Mouse (Mus musculus): ENCODE measurements around the gene Tcte1.

Gene Tcte1

DNA sequence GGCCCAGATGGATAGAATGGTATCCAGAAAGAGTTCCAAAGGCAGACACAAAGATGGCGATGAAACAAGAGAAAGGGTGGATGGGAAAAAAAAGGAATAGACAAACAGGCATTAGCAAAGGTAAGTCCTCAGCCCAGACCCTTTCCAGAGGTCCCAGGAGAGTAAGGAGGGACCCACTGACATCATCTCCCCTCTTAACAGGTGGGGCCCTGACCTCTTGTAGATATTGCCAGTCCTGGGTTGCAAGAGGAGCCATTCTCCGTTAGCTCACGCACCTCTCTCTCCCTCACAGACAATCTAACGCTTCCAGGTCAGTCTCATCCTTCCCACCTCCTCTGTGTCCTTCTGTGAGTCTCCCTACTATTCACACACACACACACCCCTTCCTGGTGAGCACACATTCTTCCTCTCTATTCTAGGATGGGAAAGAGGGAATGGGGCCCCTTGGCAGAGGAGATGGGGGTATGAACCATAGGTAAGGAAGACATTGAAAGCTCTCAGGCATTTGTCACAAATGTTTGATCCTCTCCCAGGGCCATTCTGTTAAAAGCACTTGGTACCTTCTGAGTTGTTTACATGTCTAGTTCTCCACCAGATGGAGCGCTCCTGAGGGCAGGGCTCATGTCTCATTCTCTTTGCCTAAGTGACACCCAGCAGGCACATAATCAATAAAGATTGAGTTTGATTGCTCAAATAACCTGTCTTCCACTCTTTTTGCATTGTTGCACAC is 24.4 kb downstream of the Tcte1 start:
- no peak for DNase-seq (ENCODE audit: low read depth, low spot score)

DNA sequence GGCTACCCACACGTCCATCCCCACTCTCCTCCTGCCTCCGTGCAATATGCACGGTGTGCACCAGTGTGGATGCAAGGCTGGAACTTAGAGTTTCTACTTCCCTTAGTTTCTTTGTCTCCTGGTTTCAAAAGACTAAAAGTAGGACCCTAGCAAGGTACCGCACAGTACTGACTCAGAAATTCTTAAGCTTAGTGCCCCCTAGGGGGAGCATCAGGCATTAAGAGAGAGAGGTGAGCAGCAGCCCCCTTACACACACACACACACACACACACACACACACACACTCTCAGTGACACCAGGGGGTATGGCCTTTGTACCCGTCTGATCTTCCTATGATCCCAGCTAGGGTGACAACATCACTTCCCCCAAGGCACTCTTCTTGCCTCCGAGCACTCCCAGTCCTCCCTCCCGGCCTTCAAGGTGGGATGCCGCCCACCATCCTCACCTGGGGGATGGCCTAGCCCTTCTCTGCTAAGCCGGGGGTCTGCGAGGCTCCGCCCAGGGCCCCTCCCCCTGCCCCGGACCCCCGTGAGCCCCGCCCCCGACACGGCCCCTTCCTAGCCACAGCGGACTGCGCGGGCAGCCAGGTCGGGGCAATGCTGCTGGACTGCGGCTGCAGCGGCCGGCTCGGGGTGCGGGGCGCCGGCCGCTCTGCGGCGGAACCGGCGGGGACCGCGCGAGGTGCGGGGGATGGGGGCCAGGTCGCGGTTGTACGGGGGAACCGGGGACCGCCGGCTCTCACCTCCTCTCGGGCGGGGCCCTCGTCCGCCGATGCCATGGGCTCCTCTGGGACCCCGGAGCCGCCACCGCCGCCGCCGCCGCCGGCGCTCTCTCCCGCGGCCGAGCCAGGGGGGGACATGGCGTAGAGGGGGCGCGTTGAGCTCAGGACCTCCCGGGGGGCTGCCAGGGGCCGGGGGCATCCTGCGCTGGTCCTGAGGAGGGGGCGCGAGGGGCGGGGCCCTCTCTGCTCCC is 25.6 kb downstream of the Tcte1 start:
- peak; percentile 44 for DNase-seq (ENCODE audit: low read depth, low spot score)

DNA sequence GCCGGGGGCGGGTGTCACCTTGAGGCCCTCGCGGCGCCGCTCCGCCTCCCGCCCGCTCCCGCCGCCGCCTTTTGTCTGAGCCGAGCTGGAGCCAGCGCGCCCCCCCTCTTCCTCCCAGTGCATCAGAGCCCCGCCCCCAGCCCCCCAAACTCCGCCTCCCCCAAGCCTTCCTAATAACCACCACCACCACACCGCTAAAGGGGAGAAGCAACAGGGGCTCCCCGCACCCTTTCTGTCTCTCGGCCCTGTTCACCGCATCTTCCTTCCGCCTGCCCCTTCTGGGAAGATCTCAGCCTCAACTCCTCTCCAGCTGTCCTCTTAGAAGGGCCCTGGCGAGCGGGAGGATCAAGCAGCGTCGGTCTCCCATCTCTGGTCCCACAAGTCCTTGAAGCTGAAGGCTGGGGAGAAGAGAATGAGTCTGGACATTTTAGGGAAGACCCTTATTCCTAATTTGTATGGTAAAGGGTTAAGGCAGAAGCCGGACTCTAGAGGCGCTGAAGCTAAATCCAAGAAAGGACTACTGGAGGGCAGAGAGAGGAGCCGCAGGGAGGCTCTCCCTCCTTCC is 26.5 kb downstream of the Tcte1 start, which contains the start of gene Tmem151b:
TSS of gene Tmem151b (minus strand) at position 61 of the 565 bp plus-strand sequence.
- peak; percentile 45 for DNase-seq (ENCODE audit: low read depth, low spot score)

DNA sequence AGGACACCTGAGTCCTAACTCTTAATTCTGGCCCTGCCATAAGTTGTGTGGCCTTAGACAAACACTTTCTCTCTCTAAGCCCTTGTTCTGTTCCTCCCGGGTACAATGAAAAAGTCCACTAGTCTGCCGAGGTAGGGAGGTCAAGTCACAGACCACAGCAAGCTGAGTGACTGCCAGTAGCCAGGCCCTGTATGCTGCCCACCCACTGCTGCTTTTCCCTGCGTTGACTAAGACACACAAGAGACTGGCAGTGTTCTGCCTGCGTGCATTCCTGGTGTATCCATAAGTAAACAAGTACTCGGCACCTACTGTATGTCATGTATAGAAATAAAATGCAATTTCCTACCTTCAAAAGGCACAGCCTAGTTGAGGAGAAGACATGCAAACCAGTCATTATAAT is 27.0 kb downstream of the Tcte1 start:
- no peak for DNase-seq (ENCODE audit: low read depth, low spot score)

DNA sequence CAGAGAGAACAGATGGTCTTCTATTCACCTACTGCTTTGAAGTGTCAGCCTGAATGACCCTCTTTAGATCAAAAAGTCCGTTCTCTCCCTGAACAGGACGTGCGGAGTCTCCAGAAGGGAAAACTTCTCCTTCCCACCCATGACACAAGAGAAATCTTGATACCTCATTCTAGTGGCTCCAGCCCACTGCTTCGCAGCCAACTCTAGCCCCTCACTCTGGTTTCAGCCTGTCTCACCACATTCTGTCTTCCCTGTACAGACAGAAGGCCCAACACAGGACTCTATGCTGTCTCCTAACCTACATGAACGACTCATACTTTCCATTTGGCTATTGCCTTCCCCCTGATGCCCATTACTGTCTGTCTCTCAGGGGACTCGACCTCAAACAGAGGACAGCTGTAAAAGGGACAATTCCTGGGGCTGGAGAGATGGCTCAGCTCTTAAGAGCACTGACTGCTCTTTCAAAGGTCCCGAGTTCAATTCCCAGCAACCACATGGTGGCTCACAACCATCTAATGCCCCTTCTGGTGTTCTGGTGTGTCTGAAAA is 28.1 kb downstream of the Tcte1 start:
- DNase-seq (ENCODE audit: low read depth, low spot score): no peak

DNA sequence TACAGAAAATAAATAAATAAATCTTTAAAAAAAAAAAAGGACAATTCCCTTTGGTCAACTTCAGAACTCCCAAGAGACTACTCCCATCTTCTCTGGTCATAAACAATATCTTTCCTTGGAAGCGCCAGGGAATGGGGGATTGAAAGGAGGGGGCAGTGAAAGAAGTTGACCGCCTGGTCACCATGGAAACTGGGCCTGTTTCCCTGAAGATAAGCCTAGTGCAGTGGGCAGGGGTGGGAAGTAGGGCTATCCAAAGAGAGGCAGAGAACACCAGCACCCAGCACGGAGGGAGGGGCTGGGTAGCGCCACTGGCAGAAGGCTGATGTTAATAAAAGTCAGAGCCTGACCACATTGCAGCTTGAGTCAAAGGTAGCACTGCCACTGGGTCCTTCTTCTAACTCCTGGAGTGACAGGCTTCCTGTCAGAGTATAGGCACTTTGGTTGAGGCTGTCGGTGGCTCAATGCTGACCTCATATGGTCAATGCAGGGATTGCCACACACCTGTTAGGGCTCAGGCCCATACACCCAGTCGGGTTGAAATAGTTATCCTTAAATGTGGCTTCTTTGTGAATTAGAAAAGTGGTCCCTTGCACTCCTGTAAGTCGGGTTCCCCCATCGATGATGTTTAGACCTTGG is 28.7 kb downstream of the Tcte1 start:
- peak; percentile 86 for DNase-seq (ENCODE audit: low read depth, low spot score)

DNA sequence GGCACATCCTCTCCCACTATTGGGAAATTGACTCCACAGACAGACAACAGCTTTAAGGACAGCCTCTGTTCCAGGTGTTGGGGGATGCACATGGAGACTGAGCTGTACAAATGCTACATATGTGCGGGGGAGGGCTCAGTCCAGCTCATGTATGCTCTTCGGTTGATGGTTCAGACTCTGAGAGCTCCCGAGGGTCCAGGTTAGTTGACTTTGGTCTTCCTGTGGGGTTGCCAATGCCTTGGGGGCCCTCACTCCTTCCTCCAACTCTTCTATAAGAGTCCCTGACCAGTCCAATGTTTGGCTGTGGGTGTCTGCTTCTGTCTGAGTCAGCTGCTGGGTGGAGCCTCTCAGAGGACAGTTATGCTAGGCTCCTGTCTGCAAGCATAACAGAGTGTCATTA is 29.8 kb downstream of the Tcte1 start:
- no peak for DNase-seq (ENCODE audit: low read depth, low spot score)

DNA sequence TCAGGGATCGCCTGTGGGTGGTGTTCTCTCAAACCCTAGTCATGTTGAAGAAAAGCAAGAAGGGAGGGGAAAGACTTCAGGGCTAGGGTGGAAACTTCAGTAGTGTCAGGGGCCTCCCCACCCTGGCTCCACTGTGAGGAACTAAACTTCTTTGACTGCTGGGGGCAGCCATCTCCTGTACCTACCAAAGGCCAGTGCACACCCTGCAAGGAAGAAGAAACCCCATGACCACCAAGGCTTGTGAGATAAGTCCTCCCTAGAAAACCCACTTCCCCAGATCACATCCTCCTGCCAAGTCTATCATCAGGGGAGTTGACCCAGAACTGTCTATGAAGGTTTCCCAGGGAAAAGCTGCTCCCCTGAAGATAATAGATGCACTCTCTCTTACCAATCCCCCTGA is 31.2 kb downstream of the Tcte1 start:
- DNase-seq (ENCODE audit: low read depth, low spot score): peak; percentile 42

DNA sequence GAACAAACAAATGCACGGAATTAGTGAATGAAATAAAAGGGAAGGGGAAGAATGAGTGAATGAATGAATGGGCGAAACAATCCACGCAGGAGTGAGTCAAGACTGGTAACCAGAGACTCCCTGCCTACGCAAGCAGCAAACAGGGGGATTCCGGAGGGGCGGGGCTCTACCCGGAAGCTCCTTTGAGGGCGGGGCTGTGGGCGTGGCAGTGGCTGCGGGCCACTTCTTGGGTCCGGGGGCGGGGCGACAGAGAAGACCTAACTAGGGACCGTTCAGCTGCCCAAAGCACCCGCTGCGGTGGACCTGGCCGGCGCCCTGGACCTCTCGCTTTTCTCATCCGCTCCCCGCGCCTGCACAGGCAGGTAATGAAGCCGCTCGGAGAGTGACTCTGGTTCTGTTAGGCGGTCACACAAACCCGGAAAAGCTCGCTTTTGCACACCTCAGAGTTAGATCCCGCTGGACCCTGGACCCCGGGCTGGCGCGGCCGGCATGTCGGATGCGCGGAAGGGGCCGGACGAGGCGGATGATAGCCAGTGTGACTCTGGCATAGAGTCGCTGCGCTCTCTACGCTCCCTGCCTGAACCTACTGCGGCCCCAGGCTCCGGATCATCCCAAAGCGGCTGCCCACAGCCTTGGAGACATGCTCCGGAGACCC is 32.3 kb downstream of the Tcte1 start, which contains the start of gene Nfkbie:
TSS of gene Nfkbie (plus strand) at position 252 of the 655 bp plus-strand sequence.
- DNase-seq (ENCODE audit: low read depth, low spot score): peak; percentile 96

DNA sequence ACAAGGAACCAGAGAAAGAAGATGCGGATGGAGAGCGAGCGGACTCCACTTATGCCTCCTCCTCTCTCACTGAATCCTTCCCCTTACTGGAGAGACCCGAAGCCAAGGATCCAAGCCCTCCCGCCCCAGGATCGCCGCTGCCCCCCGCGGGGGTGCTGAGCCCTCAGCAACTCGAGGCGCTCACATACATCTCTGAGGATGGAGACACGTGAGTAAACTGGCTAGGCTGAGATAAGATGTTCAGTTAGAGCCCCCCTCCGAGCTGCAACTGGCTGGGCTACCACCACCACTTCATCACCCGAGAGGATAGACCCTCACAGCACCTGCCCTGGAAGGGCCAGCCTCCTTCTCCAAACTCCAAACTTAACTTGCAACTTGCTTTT is 32.9 kb downstream of the Tcte1 start:
- no peak for DNase-seq (ENCODE audit: low read depth, low spot score)

DNA sequence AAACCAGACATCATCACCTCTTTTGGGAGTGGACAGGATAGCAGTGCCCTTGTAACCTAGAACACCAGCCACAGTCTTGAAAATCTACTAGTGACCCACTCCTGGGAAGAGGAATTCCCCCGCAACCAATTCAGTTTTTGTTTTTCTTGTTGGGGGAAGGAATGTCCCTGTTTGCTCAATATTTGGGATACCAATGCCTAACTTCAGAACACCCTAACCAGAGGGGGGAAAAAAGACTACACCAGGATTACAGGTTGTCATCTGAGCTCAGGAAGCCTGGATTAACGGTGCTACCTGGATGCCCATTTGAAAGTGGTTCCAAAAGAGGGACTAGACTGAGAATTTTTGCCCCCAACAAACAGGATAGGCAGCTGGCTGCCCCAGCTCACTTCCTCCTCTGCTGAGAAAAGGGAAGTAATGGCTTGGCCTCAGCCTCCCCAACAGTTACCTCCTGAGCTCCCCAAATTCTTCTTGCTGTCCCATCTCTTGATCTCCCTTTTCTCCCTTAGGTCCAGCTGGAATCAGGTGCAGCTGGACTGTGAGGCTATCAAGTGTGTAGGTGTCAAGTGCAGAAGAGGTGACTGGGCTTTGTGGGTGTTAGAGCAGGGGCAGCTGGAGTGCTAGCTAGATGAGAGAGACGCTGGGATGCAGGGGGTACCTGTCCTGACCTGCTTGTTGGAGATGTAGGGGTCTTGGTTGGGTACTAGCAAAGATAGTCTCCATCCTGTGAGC is 33.4 kb downstream of the Tcte1 start:
- DNase-seq (ENCODE audit: low read depth, low spot score): no peak

DNA sequence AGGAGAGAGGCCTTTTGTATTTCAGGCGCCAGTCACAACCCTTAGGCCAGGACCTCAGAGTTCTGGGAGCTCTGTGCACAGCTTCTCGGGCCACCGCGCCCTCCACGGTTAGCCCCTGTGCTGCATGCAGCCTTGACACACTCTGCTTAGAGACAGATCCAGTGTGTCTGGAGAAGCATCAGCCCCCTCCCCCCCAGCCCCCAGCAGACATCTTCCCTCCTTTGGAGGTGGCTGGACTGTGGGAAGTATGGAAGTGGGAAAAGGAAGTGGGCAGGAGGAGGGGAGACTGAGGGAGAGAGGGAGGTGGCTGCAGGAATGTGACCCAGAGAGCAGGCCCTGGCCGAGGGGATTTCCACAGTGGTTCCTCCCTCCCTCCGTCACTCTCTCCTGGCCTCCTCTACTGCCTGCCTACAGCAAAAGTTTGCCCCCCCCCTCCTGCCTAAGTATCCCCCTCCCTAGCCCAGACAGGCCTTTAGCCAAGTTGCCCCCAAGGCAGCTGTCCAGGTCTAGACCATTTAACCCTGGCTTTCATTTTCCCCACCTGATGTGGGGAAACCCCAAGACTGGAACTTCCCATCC is 34.1 kb downstream of the Tcte1 start:
- DNase-seq (ENCODE audit: low read depth, low spot score): peak; percentile 68

DNA sequence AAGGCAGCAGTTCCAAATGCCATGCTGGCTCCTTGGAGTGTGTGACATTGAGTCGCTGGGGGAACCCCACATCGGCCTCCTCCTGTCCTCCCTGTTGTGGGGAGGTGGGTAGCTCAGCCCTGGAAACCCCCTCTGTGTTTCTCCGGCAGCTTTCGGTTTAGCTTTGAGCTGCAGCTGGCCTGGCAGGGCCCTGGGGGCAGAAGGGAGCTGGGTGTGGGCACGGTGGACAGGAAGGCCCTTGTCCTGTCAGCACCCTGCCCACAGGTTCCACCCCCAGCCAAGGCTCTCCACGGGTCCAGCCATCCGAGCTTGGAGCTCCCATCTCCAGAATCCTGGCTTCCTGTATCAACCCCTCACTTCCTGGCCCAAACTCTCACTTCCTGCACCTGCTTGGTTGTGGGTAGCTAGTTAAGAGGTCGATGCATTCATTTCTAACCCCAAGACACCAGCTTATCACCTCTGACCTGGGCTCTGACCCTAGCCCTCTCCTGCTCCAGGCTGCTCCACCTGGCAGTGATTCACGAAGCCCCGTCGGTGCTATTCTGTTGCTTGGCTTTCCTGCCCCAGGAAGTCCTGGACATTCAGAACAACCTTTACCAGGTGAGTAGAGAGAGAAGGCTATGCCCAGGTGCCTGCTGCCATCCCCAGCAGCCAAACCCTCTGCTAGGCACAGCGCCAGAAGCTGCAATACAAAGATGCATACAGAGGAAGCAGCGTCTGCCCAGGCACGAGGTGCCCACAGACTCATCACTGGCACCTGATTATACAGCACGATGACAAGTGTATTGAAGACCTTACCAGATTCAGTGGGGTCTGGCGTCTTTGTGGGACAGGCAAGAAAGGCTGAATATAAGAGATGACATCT is 35.0 kb downstream of the Tcte1 start:
- peak; percentile 83 for DNase-seq (ENCODE audit: low read depth, low spot score)

DNA sequence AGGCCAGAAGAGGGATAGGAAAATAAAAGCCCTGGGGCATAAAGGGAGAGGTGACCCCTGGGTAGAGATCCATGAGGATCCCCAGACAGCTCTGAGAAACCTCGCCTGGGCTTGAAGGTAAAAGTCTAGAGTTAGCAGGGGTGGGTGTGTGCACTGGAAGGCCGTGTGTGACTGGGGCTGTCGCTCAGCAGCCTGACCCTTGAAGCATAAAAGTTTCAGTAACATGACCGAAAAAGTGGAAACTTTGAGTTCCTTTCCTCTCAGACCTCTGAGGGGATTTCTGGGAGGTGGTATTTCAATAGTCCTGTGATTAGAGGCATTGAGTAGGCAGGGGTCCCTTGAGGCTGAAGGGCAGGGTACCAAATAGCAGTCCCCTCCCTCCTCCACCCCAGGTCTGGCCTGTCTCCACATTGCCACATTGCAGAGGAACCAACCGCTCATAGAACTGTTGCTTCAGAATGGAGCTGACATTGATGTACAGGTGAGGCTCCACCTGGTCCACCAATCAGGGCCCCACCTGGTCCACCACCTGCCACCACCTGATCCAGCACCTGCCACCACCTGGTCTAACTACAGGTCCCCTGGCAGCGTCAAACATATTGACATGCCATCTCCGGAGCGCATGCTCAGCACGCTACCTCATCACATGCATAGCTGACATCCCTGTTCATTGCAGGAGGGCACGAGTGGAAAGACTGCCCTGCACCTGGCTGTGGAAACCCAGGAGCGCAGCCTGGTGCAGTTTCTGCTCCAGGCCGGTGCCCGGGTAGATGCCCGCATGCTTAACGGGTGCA is 36.7 kb downstream of the Tcte1 start:
- peak; percentile 16 for DNase-seq (ENCODE audit: low read depth, low spot score)

DNA sequence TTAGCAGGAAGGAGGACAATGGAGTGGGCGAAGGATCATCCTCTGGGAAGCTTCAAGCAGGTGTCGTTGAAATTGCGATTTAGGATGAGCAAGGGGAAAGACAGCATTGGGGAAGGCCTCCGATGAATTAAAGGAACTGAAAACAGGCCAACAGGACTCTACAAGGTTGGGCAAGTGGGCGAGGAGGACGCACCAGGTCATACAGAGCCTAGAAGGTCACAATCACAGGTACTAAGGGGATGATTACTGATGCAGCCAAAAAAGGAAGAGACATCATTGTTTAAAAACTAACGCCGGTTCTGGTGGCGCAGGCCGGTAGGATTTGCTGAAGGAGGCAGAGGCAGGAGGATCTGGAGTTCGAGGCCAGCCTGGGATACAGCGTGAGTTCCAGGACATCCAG is 40.0 kb downstream of the Tcte1 start:
- DNase-seq (ENCODE audit: low read depth, low spot score): no peak

DNA sequence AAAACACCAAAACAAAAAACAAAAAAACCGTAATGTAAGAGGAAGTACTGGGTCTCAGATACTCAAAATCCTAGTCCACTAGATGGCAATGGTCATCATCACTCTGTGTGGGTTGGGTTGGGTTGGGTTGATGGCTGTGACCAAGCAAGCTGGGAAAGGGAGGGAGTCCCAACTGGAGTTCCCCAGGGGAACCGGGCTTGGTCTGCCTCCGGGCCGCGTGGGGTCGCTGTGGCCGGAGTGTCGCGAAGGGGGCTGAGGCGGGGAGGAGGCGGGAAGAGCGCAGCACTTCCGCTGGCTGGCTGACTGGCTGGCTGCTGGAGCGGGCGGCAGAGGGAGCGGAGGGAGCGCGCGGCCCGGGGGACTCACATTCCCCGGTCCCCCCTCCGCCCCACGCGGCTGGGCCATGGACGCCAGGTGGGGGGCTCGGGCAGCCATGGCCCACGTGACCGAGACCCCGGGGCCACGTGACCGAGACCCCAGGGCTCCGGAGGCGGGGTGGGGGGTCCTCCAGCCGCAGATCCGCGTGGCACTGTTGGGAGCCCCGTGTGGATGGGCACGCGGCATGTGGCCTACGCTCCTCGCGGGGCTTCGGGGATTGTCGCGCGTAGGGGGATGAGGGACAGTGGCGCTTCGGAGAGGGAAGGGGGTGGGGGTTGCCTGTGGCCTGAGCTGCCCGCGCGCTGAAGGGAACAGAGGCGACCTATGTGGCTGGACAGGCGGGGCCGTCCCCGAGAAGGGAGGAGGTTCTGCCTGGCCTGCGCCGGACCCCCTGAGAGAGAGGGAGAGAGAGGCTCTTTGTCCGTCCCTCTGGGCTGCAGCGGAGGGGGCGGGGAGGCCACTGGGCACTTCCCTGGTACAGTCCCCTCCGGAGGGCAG is 40.7 kb downstream of the Tcte1 start, which contains the start of gene Slc35b2:
TSS of gene Slc35b2 (plus strand) at position 220 of the 876 bp plus-strand sequence.
- peak; percentile 90 for DNase-seq (ENCODE audit: low read depth, low spot score)

DNA sequence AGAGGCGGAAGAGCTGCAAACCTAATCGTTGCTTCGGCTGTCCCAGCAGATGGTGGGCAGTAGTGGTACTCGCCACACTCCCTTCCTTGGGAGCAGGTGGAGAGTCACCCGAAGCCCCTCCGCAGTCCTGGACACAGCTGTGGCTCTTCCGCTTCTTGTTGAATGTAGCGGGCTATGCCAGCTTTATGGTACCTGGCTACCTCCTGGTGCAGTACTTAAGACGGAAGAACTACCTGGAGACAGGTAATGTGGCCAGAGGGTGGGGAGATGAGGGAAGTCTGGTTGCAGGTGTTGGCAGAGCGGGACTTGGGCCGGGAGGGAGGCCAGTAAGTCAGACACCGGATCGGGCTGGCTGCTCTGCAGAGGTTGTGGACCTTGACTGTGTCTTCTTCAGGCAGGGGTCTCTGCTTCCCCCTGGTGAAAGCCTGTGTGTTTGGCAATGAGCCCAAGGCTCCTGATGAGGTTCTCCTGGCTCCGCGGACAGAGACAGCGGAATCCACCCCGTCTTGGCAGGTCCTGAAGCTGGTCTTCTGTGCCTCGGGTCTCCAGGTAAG is 41.4 kb downstream of the Tcte1 start:
- DNase-seq (ENCODE audit: low read depth, low spot score): peak; percentile 50

All from CD4-positive helper T cell, adult 2 months (primary cell).